Mouse (Mus musculus) heart, embryonic 11.5 days (tissue): ENCODE measurements around the gene Il1b. TPM values are rescaled to one million over a fixed set of nuclear protein-coding genes. Genes with fewer than 3 reads are reported as not detected.
A peak's percentile ranks its signal among the peaks of the same experiment; 100 is the strongest.

ENCODE experiments used
- ATAC-seq: fragments of 200-750 bp; cut with Nextera tagmentation; replicated peaks from 2 replicates; pipeline ENCODE4 v1.8.0; 2017; ENCODE audit warnings: moderate library complexity; ENCODE audit not compliant: insufficient number of reproducible peaks, low FRiP score, low TSS enrichment
- H3K27ac ChIP-seq: fragments of 300-500 bp; sonication (generic); 2 replicates; pipeline ENCODE4 v1.5.1; 2014; ENCODE audit warnings: mild to moderate bottlenecking, low read depth, low read length
- H3K27me3 ChIP-seq: fragments of 300-500 bp; sonication (generic); 2 replicates; pipeline ENCODE4 v1.6.1; 2014; ENCODE audit warnings: mild to moderate bottlenecking, low read length, mixed read lengths; ENCODE audit not compliant: control insufficient read depth, insufficient read depth
- H3K36me3 ChIP-seq: fragments of 300-500 bp; sonication (generic); 2 replicates; pipeline ENCODE4 v1.6.1; 2014; ENCODE audit warnings: mild to moderate bottlenecking, low read length, moderate library complexity, mixed read lengths; ENCODE audit not compliant: control insufficient read depth, insufficient read depth
- H3K4me1 ChIP-seq: fragments of 300-500 bp; sonication (generic); 2 replicates; pipeline ENCODE4 v1.6.1; 2014; ENCODE audit warnings: low read length; ENCODE audit not compliant: control insufficient read depth, insufficient read depth
- H3K4me2 ChIP-seq: fragments of 300-500 bp; sonication (generic); 2 replicates; pipeline ENCODE4 v1.6.1; 2014; ENCODE audit warnings: mild to moderate bottlenecking, moderate library complexity
- H3K4me3 ChIP-seq: fragments of 300-500 bp; sonication (generic); 2 replicates; pipeline ENCODE4 v1.5.1; 2014; ENCODE audit warnings: low read depth, low read length
- H3K9ac ChIP-seq: fragments of 300-500 bp; sonication (generic); 2 replicates; pipeline ENCODE4 v1.6.1; 2014; ENCODE audit warnings: mild to moderate bottlenecking, low read depth, low read length, moderate library complexity
- H3K9me3 ChIP-seq: fragments of 300-500 bp; sonication (generic); replicated peaks from 2 replicates; pipeline ENCODE4 v1.6.1; 2016; ENCODE audit warnings: low read length; ENCODE audit not compliant: control insufficient read depth
- WGBS: fragments of 180-500 bp; shearing (Covaris S2); extraction: QIAGEN DNeasy Blood & Tissue Kit; methylation state at CpG from one replicate; pipeline ENCODE4 v1.1.7; 2014; ENCODE audit not compliant: insufficient replicate concordance; 5-methylcytosine and 5-hydroxymethylcytosine counted together
- polyA plus RNA-seq: library from polyadenylated mRNA; unstranded; fragments of >200 nt; fragmentation: Nextera tagmentation; extraction: Ambion mirVana; gene quantifications from 2 replicates; pipeline ENCODE4 v1.2.1, GENCODE M21; 2014

Gene Il1b
- polyA plus RNA-seq, 1 experiment from 2014 or later: not detected

DNA sequence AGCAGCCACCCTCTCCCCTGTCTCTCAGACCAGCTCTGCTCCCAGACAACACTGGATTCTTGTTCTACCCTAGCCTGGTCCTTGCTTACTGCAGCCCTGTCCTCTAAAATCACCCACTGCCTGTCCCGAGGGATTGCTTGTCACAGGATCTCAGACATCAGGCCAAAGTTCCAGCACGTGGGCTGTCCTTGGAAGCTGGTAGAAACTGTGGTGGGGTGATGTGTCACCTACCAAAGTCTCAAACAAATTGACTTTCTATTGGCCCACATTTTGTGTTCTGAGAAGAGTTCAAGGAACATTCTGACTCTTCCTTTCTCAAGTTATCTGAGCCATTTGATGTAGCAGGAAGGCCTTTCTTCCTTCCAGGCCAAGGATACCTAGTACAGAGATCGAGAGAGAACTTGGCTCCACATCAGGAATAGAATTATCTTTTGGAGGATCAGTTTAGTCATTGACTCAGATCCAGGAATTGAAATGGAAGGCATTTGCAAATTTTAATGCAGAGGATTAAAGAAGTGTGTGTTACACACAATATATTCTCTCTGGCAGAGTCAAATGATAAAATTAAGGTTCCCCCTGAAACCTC lies 9.9 kb downstream of the Il1b start:
- Histone ChIP-seq H3K27ac (no peak overlapping the region), H3K4me2 (no peak overlapping the region)

DNA sequence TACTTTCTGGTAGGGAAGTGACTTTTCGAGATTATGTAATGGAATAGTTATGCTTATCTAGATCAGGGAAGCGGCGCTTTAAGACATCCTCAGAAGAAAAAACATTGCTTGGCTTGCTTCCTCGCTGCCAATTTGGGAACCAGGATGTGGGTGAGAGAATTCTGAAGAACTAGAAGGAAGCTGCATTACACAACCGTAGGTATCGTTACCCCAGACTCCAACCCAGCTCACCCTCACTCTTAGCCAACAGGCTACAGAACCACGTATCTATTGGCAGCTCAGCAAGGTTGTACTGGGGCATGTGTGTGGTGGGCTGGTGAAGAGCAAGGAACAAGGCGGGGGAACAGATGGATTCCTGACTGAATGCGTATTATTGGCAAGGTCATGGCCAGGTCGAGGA lies 10.7 kb downstream of the Il1b start:
- Histone ChIP-seq H3K36me3 (no peaks in the 10 kb centered on the region), H3K4me2 (no peak overlapping the region), H3K9me3 (no peaks in the 10 kb centered on the region), H3K27me3 (no peaks in the 10 kb centered on the region), H3K4me3 (no peak overlapping the region), H3K27ac (no peak overlapping the region), H3K9ac (no peak overlapping the region), H3K4me1 (no peaks in the 10 kb centered on the region)
- no peak for ATAC-seq
- 75% methylated on average over 10 of the region's 10 CpGs for WGBS

More for the DNA sequence above, 9.9 kb downstream of the Il1b start:
- H3K27me3 ChIP-seq: no peaks in the 10 kb centered on the region
- WGBS: 66% methylated on average over 3 of the region's 3 CpGs
- no peak for ATAC-seq
- H3K9me3 ChIP-seq: no peaks in the 10 kb centered on the region
- no peak overlapping the region for H3K4me3 ChIP-seq
- no peak overlapping the region for H3K9ac ChIP-seq
- no peaks in the 10 kb centered on the region for H3K4me1 ChIP-seq
- no peaks in the 10 kb centered on the region for H3K36me3 ChIP-seq

GRCm38 (mm10) chr2:129338138-129338621 lies 32.8 kb downstream of the Il1b start:
- H3K4me3 ChIP-seq: no peak overlapping the region
- no peak for ATAC-seq
- H3K9me3 ChIP-seq: peaks cover 6% of the 10 kb centered on the region; the same call in 1 of the 2 replicates
- H3K4me2 ChIP-seq: no peak overlapping the region
- no peaks in the 10 kb centered on the region for H3K27me3 ChIP-seq
- 71% methylated on average over 6 of the region's 6 CpGs for WGBS
- H3K27ac ChIP-seq: no peak overlapping the region
- no peaks in the 10 kb centered on the region for H3K36me3 ChIP-seq
- no peaks in the 10 kb centered on the region for H3K4me1 ChIP-seq
- no peak overlapping the region for H3K9ac ChIP-seq

DNA sequence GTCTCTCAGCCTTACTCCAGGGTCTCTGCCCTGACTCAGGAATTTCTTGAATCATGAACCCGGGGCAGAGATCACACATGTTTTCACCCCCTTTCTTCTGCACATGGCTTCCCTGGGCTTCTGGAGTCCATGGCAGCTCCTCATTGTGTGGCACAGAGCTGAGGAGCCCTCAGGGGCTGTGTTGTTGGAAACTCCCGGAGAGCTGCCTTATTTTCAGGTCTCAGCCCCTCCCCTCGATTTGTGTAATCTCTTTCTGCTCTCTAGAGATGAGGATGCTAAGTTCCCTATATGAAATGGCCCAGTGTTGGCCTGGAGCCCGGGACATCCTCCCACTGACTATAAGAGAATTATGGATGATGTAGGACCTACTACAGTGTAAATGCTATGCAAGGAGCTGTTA lies 37.5 kb downstream of the Il1b start:
- Histone ChIP-seq H3K4me3 (no peak overlapping the region), H3K9ac (no peak overlapping the region), H3K27me3 (no peaks in the 10 kb centered on the region), H3K27ac (no peak overlapping the region), H3K9me3 (no peaks in the 10 kb centered on the region), H3K36me3 (no peaks in the 10 kb centered on the region), H3K4me1 (no peaks in the 10 kb centered on the region), H3K4me2 (no peak overlapping the region)
- ATAC-seq: no peak
- WGBS: 62% methylated on average over 4 of the region's 4 CpGs

DNA sequence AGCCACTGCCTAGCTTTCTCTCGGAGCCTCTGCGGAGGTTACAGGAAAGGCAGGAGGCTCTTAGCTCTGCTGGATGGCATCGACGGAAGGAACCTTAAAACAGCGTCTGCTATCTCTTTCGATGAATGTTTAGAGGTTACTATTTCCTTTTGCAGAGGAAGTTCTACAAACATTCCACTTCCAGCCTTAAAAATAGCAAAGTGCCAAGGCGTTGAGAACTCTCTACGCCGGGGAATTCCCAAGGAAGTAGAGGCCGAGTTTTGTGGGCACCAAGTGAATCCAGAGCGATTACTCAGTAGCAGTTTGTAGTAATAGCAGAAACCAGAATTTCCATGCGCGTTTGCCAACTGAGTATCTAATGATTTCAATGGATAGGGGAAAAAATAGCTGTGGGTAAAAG lies 40.4 kb downstream of the Il1b start:
- Histone ChIP-seq H3K36me3 (no peaks in the 10 kb centered on the region), H3K27ac (peak overlapping the region; percentile 36), H3K9me3 (no peaks in the 10 kb centered on the region; the same call in 1 of the 2 replicates), H3K4me2 (no peak overlapping the region), H3K9ac (no peak overlapping the region), H3K4me1 (no peaks in the 10 kb centered on the region), H3K4me3 (no peak overlapping the region), H3K27me3 (no peaks in the 10 kb centered on the region)
- no peak for ATAC-seq
- WGBS: 60% methylated on average over 13 of the region's 13 CpGs

- Histone ChIP-seq H3K27me3 (no peaks in the 10 kb centered on the region), H3K9me3 (no peaks in the 10 kb centered on the region; the same call in 1 of the 2 replicates), H3K4me2 (no peak overlapping the region), H3K4me1 (no peaks in the 10 kb centered on the region), H3K9ac (no peak overlapping the region), H3K36me3 (no peaks in the 10 kb centered on the region), H3K27ac (peak overlapping the region; percentile 36), H3K4me3 (no peak overlapping the region)
- no peak for ATAC-seq
- WGBS: 45% methylated on average over 7 of the region's 7 CpGs
Measured at GRCm38 (mm10) chr2:129330024-129330423, 40.9 kb downstream of the Il1b start.

DNA sequence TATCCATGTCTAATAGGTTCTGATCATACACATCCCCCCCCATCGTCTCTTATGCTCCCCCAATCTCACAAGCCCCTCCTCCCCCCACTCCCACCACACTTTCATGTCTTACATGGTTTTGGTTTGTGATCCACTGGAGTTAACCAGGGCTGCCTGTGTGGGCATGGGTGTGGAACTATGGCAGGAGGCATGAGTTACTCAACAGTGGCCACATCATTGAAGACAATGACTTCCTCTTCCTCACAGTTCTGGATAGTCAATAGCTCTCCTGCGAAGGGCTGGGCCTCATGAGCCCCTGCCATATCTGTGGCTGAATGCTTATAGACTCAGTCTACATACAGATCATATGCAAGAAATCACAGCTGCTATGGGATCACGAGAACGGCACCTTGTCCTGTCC lies 42.7 kb downstream of the Il1b start:
- no peaks in the 10 kb centered on the region for H3K27me3 ChIP-seq
- H3K4me3 ChIP-seq: no peak overlapping the region
- H3K36me3 ChIP-seq: no peaks in the 10 kb centered on the region
- no peaks in the 10 kb centered on the region for H3K4me1 ChIP-seq
- no peak overlapping the region for H3K27ac ChIP-seq
- 78% methylated on average over 4 of the region's 4 CpGs for WGBS
- no peak overlapping the region for H3K9ac ChIP-seq
- no peaks in the 10 kb centered on the region; the same call in 1 of the 2 replicates for H3K9me3 ChIP-seq
- H3K4me2 ChIP-seq: no peak overlapping the region
- ATAC-seq: no peak

DNA sequence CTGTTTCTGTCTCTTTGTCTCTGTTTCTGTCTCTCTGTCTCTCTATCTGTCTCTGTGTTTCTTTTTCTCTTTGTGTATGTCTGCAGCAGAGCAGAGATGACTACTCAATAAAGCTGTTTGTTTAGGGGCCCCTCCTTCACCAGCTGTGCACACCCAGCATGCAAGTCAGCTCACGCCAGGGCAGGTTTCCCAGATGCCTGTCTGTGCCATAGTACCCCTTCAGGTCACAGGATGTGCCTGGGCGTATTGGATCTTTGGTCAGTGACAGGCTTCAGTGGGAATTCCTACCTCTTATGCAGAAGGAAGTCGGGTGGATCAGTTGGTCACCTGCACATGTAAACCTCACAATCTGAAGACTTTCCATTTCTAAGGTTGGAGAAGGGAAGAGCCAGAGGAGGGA lies 46.7 kb downstream of the Il1b start:
- ATAC-seq: no peak
- WGBS: 68% methylated on average over 3 of the region's 3 CpGs
- H3K4me3 ChIP-seq: no peak overlapping the region

GRCm38 (mm10) chr2:129322117-129322635 lies 48.8 kb downstream of the Il1b start:
- ATAC-seq: no peak
- H3K9ac ChIP-seq: no peak overlapping the region
- no peaks in the 10 kb centered on the region; the same call in 1 of the 2 replicates for H3K9me3 ChIP-seq
- no peak overlapping the region for H3K27ac ChIP-seq
- no peaks in the 10 kb centered on the region for H3K36me3 ChIP-seq
- H3K4me1 ChIP-seq: no peaks in the 10 kb centered on the region
- WGBS: 65% methylated on average over 1 of the region's 1 CpGs
- no peak overlapping the region for H3K4me2 ChIP-seq
- no peaks in the 10 kb centered on the region for H3K27me3 ChIP-seq
- no peak overlapping the region for H3K4me3 ChIP-seq

More for the DNA sequence above, 46.7 kb downstream of the Il1b start:
- H3K9me3 ChIP-seq: no peaks in the 10 kb centered on the region; the same call in 1 of the 2 replicates
- H3K4me1 ChIP-seq: no peaks in the 10 kb centered on the region
- H3K27me3 ChIP-seq: no peaks in the 10 kb centered on the region
- no peak overlapping the region for H3K4me2 ChIP-seq
- H3K9ac ChIP-seq: no peak overlapping the region
- no peak overlapping the region for H3K27ac ChIP-seq
- no peaks in the 10 kb centered on the region for H3K36me3 ChIP-seq
